Mouse (Mus musculus) cerebellum, adult 2 months (tissue): ENCODE results near the gene Xlr5a. TPM values are rescaled to one million over a fixed set of nuclear protein-coding genes. Genes with fewer than 3 reads are reported as not detected.
"Not testable (repeated sequence)": the region's sequence is repeated elsewhere in the genome, so short reads cannot be mapped to it uniquely, and the experiment has no call there.

Experiments used
- DNase-seq, 2 experiments: peaks; one replicate each; pipeline ENCODE4 v3.0.0; 2021
- H3K27ac ChIP-seq: fragments of 200-500 bp; 2 replicates; pipeline ENCODE4 v1.5.1; 2012; ENCODE audit warnings: low read length, control low read depth, inconsistent platforms; ENCODE audit not compliant: insufficient read depth
- H3K27me3 ChIP-seq: fragments of 200-500 bp; 2 replicates; pipeline ENCODE4 v1.6.1; 2012; ENCODE audit warnings: inconsistent platforms, mild to moderate bottlenecking, low read length, moderate library complexity; ENCODE audit not compliant: control insufficient read depth, insufficient read depth
- H3K4me1 ChIP-seq: fragments of 200-500 bp; 2 replicates; pipeline ENCODE4 v1.6.1; 2011; ENCODE audit warnings: low read length; ENCODE audit not compliant: control insufficient read depth, insufficient read depth
- H3K4me3 ChIP-seq: fragments of 200-500 bp; replicated peaks from 2 replicates; pipeline ENCODE3; 2011; ENCODE audit warnings: mild to moderate bottlenecking, low read depth, low read length, control low read depth; ENCODE audit not compliant: insufficient read depth
- CTCF ChIP-seq: fragments of 200-500 bp; IDR thresholded peaks from 2 replicates; pipeline ENCODE4 v1.5.1; 2011; ENCODE audit warnings: low read depth, mild to moderate bottlenecking, control low read depth, low read length, moderate library complexity, borderline replicate concordance; ENCODE audit not compliant: insufficient read depth
- POLR2A ChIP-seq: fragments of 200-500 bp; IDR thresholded peaks from 2 replicates; pipeline ENCODE4 v1.6.1; 2011; ENCODE audit warnings: low read length, control low read depth, borderline replicate concordance; ENCODE audit not compliant: insufficient read depth
- WGBS: fragments of 180-500 bp; shearing (Covaris S2); methylation state at CpG from one replicate; pipeline ENCODE4 v1.1.7; 2018; 5-methylcytosine and 5-hydroxymethylcytosine counted together
- polyA plus RNA-seq: library from polyadenylated mRNA; depleted of rRNA; stranded (reverse); fragments of >200 nt; gene quantifications from 2 replicates; pipeline ENCODE4 v1.2.3, GENCODE M21; 2012

The Xlr5a gene
- polyA plus RNA-seq, 1 experiment, result not detected

GRCm38 (mm10) chrX:73225365-73225764 is 67.4 kb downstream of the Xlr5a start:
- H3K4me1 ChIP-seq, result no peaks in the 10 kb centered on the region
- no peak for DNase-seq
- H3K27ac ChIP-seq, result no peak overlapping the region
- no peaks in the 10 kb centered on the region for H3K27me3 ChIP-seq
- TF ChIP-seq POLR2A (no peak), CTCF (no peak)
- no peak overlapping the region for H3K4me3 ChIP-seq
- WGBS, result 71% methylated on average over 1 of the region's 1 CpGs

GRCm38 (mm10) chrX:73213819-73214564 is 78.8 kb downstream of the Xlr5a start, which contains the start of gene Xlr4b:
Gene Xlr4b (plus strand): TSS chrX:73214333.
- not testable (repeated sequence) for H3K27ac ChIP-seq, H3K27me3 ChIP-seq, DNase-seq, H3K4me1 ChIP-seq, H3K4me3 ChIP-seq
- WGBS, result 83% methylated on average over 18 of the region's 19 CpGs

- WGBS, result 73% methylated on average over 12 of the region's 12 CpGs
- DNase-seq, result peak; percentile 12 to 52
- not testable (repeated sequence) for H3K27ac ChIP-seq
Measured at GRCm38 (mm10) chrX:73191934-73192333, 100.8 kb downstream of the Xlr5a start, which contains the start of gene Xlr3b. Gene Xlr3b (plus strand): TSS chrX:73192207.

GRCm38 (mm10) chrX:73176889-73177288 is 115.9 kb downstream of the Xlr5a start, which contains the start of gene Spin2d:
Gene Spin2d (minus strand): TSS chrX:73176989.
- not testable (repeated sequence) for H3K4me3 ChIP-seq, H3K4me1 ChIP-seq, H3K27ac ChIP-seq, H3K27me3 ChIP-seq, DNase-seq
- WGBS, result 93% methylated on average over 6 of the region's 15 CpGs

More at GRCm38 (mm10) chrX:73191934-73192333, 100.8 kb downstream of the Xlr5a start, which contains the start of gene Xlr3b:
- H3K4me3 ChIP-seq, H3K27me3 ChIP-seq, H3K4me1 ChIP-seq: not testable (repeated sequence)

- not testable (repeated sequence) for H3K27ac ChIP-seq, H3K4me3 ChIP-seq, DNase-seq, H3K4me1 ChIP-seq, H3K27me3 ChIP-seq
- no CpG with 5 or more reads among the region's 7 CpGs for WGBS
Measured at GRCm38 (mm10) chrX:73149350-73149749, 143.4 kb downstream of the Xlr5a start, which contains the start of gene DXBay18. Gene DXBay18 (minus strand): TSS chrX:73149450.

GRCm38 (mm10) chrX:73148496-73148895 is 144.3 kb downstream of the Xlr5a start, which contains the start of gene Xlr5b:
Gene Xlr5b (plus strand): TSS chrX:73148796.
- DNase-seq, H3K4me1 ChIP-seq, H3K4me3 ChIP-seq, H3K27me3 ChIP-seq, H3K27ac ChIP-seq: not testable (repeated sequence)
- no CpG with 5 or more reads among the region's 20 CpGs for WGBS

GRCm38 (mm10) chrX:73143218-73143618 is 149.6 kb downstream of the Xlr5a start:
- H3K27me3 ChIP-seq, DNase-seq, H3K4me3 ChIP-seq, H3K27ac ChIP-seq, H3K4me1 ChIP-seq: not testable (repeated sequence)
- WGBS, result no CpG with 5 or more reads among the region's 7 CpGs

GRCm38 (mm10) chrX:73122859-73123829 is 169.6 kb downstream of the Xlr5a start:
- DNase-seq, H3K4me3 ChIP-seq, H3K4me1 ChIP-seq, H3K27ac ChIP-seq, H3K27me3 ChIP-seq: not testable (repeated sequence)
- WGBS, result no CpG with 5 or more reads among the region's 12 CpGs

- WGBS, result no CpG with 5 or more reads among the region's 7 CpGs
- H3K4me1 ChIP-seq, DNase-seq, H3K27me3 ChIP-seq, H3K27ac ChIP-seq, H3K4me3 ChIP-seq: not testable (repeated sequence)
Measured at GRCm38 (mm10) chrX:73116747-73117146, 176.0 kb downstream of the Xlr5a start, which contains the start of gene Gm14685. Gene Gm14685 (plus strand): TSS chrX:73117047.

- H3K27ac ChIP-seq, H3K4me3 ChIP-seq, H3K4me1 ChIP-seq, H3K27me3 ChIP-seq: not testable (repeated sequence)
- DNase-seq, result peak in 1 of 2 experiments; percentile 52
- WGBS, result 80% methylated on average over 13 of the region's 13 CpGs
Measured at GRCm38 (mm10) chrX:73096941-73097508, 195.8 kb downstream of the Xlr5a start, which contains the start of gene Xlr3a. Gene Xlr3a (minus strand): TSS chrX:73097095.

GRCm38 (mm10) chrX:73082267-73083055 is 210.3 kb downstream of the Xlr5a start, which contains the start of gene Xlr4a:
Gene Xlr4a (minus strand): TSS chrX:73082478.
- H3K4me3 ChIP-seq, H3K27me3 ChIP-seq, H3K27ac ChIP-seq, DNase-seq, H3K4me1 ChIP-seq: not testable (repeated sequence)
- WGBS, result 89% methylated on average over 19 of the region's 19 CpGs
